Mouse (Mus musculus): ENCODE results near the gene Chac1.
A peak's percentile ranks its signal among the peaks of the same experiment; 100 is the strongest.

The Chac1 gene

DNA sequence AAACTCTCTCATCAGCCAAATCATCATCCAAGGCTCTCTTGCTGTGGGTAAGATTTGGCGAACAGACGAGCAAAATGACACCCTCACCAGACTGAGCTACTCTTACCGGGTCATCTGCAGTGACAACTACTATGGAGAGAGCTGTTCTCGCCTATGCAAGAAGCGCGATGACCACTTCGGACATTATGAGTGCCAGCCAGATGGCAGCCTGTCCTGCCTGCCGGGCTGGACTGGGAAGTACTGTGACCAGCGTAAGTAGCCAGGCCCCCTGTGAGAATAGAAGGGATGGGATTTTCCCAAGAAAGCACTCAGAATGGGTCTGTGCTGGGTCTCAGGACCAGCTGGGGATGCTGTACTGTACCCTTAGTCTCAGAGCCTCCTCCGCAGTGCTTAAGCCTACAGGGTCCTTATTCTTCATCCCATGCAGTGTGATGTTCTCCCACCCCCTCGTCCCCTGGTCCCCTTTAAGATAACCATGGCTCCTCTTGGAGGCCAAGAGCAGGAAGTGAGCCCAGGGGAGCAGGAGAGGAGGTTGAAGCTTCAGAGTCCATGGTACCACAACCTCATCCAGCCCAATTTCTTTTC is 23.0 kb upstream of the Chac1 start:
- DNase-seq (ENCODE audit: low spot score), result no peak

GRCm38 (mm10) chr2:119328546-119328945 is 22.5 kb upstream of the Chac1 start:
- DNase-seq (ENCODE audit: low spot score), result no peak

- no peak for DNase-seq (ENCODE audit: low spot score)
Measured at GRCm38 (mm10) chr2:119329123-119329817, 21.8 kb upstream of the Chac1 start.

- no peak for DNase-seq (ENCODE audit: low spot score)
Measured at GRCm38 (mm10) chr2:119330795-119331194, 20.2 kb upstream of the Chac1 start.

DNA sequence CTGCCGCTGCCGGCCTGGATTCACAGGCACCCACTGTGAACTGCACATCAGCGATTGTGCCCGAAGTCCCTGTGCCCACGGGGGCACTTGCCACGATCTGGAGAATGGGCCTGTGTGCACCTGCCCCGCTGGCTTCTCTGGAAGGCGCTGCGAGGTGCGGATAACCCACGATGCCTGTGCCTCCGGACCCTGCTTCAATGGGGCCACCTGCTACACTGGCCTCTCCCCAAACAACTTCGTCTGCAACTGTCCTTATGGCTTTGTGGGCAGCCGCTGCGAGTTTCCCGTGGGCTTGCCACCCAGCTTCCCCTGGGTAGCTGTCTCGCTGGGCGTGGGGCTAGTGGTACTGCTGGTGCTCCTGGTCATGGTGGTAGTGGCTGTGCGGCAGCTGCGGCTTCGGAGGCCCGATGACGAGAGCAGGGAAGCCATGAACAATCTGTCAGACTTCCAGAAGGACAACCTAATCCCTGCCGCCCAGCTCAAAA is 18.8 kb upstream of the Chac1 start:
- DNase-seq (ENCODE audit: low spot score), result no peak

DNA sequence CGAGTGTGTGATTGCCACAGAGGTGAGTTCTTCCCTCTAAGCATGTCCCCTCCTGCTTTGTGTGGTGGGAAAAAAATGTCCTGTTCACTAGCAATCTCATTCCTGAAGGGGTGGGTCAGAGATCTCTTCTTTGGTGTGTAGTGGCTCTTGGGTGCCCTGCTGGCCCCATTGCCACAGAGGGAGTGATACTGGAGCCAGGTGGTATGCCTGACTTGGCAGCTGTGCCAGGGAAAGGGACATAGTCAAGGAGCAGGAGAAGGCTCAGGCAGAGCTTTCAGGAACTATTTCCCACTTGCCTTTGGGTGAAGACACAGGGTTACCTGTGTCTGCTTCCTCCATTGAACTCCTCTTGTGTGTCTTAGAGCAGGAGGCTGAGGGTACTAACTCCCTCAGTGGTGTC is 16.9 kb upstream of the Chac1 start:
- no peak for DNase-seq (ENCODE audit: low spot score)

GRCm38 (mm10) chr2:119334964-119335525 is 16.0 kb upstream of the Chac1 start:
- DNase-seq (ENCODE audit: low spot score), result no peak

DNA sequence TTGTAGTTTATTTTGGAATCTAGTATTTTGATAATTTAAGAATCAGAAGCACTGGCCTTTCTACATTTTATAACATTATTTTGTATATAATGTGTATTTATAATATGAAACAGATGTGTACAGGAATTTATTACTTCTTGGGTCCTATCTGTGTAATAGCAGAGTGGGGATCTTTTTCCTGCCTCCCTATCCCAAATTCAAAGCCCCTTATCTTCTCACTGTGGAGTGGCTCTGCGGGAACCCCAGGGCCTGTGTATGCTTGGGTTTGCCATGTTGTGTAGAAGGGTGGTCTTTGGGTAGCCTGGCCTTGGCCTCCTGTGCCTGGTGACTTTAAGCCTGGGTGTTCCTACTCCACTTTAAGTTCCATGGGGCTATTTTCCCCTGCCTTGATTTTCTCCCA is 15.5 kb upstream of the Chac1 start:
- no peak for DNase-seq (ENCODE audit: low spot score)

GRCm38 (mm10) chr2:119336002-119336401 is 15.0 kb upstream of the Chac1 start:
- no peak for DNase-seq (ENCODE audit: low spot score)

GRCm38 (mm10) chr2:119336470-119336869 is 14.6 kb upstream of the Chac1 start:
- no peak for DNase-seq (ENCODE audit: low spot score)

GRCm38 (mm10) chr2:119337425-119338265 is 13.4 kb upstream of the Chac1 start:
- DNase-seq (ENCODE audit: low spot score), result peak; percentile 84

GRCm38 (mm10) chr2:119344537-119345138 is 6.4 kb upstream of the Chac1 start:
- no peak for DNase-seq (ENCODE audit: low spot score)

DNA sequence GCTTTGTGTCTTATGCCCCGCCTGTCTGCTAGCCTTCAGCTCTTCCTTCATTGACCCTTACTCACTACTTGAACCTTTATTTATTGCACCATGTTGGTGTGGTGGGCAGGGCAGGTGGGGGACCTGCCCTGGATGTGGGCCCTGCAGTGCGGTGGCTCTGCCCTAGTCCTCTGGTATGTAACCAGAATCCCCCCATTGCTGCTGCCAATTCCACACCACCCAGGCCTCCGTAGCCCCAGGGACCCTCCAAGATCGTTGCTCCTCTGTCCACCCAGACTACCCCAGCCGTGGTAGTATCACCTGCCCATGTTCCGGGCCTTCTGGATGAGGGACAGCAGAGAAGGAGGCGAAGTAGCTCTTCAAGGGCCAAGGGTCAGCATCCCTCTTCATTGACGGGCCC is 2.7 kb downstream of the Chac1 start:
- no peak for DNase-seq (ENCODE audit: low spot score)

DNA sequence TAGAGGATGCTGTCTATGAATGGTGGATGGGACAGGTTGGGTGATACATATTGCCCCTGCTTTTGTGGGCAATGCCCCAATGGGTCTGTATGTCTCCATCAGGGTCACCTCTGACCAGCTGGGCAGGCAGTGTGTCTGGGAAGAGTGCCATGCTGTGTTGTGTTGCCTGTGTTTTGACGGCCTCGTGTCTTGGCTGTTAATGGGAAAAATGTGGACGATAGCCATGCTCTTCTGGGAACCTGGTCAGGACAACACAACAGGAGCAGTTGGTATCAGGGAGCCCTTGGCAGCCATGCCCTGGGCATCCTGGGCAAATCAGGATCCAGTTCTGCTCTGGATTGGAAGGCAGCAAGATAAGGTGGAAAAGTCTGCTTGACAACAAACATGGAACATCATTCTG is 4.1 kb downstream of the Chac1 start:
- peak; percentile 100 for DNase-seq (ENCODE audit: low spot score)

DNA sequence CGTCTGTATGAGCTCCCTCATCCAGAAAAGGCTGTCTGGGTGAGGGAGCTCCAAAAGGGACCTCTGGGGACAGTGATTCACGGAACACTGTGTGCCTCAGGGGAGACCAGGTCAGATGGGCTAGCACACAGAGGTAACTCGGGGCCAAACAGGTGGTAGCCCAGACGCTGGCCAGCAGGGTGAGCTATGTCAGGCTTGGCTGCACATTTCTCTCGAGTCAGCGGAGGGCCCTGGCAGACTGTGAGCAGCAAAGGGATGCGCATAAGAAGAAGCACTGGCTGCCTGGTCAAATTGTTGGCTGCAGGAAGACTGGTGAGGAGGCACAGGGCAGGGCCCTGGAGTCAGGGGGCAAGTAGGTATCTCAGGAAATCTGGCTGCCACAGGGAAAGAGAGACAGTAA is 4.6 kb downstream of the Chac1 start:
- peak; percentile 89 for DNase-seq (ENCODE audit: low spot score)

- DNase-seq (ENCODE audit: low spot score), result no peak
Measured at GRCm38 (mm10) chr2:119356310-119356709, 5.3 kb downstream of the Chac1 start.

- no peak for DNase-seq (ENCODE audit: low spot score)
Measured at GRCm38 (mm10) chr2:119356805-119357204, 5.8 kb downstream of the Chac1 start.

GRCm38 (mm10) chr2:119358249-119358648 is 7.2 kb downstream of the Chac1 start:
- DNase-seq (ENCODE audit: low spot score), result peak; percentile 34

DNA sequence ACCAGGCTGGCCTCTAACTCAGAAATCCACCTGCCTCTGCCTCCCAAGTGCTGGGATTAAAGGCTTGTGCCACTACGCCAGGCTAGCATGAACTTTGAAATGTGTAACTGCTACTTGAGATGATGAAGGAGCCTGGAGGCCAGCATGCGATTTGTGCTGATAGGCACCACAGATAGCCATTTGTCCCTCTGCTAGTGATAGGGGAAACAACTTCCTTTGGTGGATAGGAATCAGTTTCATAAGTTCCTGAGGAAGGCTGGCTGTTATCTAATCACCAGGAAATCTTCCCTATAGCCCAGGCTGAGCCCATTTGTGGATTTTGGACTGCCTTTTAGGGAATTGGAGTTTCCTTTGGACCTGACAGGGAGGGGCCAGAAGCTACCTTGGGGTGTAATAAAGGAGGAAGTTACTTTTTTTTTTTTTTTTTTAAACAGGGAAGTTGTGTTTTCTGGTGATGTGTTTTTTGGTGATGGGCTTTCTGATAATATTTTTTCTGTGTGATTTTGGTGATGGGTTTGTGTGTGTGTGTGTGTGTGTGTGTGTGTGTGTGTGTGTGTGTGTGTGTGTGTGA is 8.8 kb downstream of the Chac1 start:
- DNase-seq (ENCODE audit: low spot score), result no peak

- DNase-seq (ENCODE audit: low spot score), result no peak
Measured at GRCm38 (mm10) chr2:119364969-119365368, 13.9 kb downstream of the Chac1 start.

- no peak for DNase-seq (ENCODE audit: low spot score)
Measured at GRCm38 (mm10) chr2:119367346-119367745, 16.3 kb downstream of the Chac1 start.

GRCm38 (mm10) chr2:119370116-119370515 is 19.1 kb downstream of the Chac1 start:
- peak; percentile 71 for DNase-seq (ENCODE audit: low spot score)
